Mouse (Mus musculus) liver, postnatal 0 days (tissue): Measurements from ENCODE around the gene Vamp1. TPM values are rescaled to one million over a fixed set of nuclear protein-coding genes. Genes with fewer than 3 reads are reported as not detected.

Experiments used
- ATAC-seq: fragments of 200-750 bp; cut with Nextera tagmentation; 2 replicates; pipeline ENCODE4 v1.8.0; 2017; ENCODE audit warnings: mild to moderate bottlenecking, moderate library complexity
- DNase-seq: peaks from one replicate; pipeline ENCODE4 v3.0.0-alpha.2; 2016
- H3K27ac ChIP-seq: fragments of 300-500 bp; sonication (generic); 2 replicates; pipeline ENCODE4 v1.5.1; 2014; ENCODE audit warnings: antibody characterized with exemption, moderate library complexity, mild to moderate bottlenecking, low read depth
- H3K27me3 ChIP-seq: fragments of 300-500 bp; sonication (generic); 2 replicates; pipeline ENCODE4 v1.6.1; 2014; ENCODE audit warnings: low read length, control low read depth, mixed read lengths; ENCODE audit not compliant: insufficient read depth
- H3K36me3 ChIP-seq: fragments of 300-500 bp; sonication (generic); replicated peaks from 2 replicates; pipeline ENCODE4 v1.6.1; 2014; ENCODE audit warnings: mild to moderate bottlenecking, control low read depth, low read length, moderate library complexity, mixed read lengths; ENCODE audit not compliant: insufficient read depth
- H3K4me1 ChIP-seq: fragments of 300-500 bp; sonication (generic); 2 replicates; pipeline ENCODE4 v1.6.1; 2014; ENCODE audit warnings: antibody characterized with exemption, mild to moderate bottlenecking, control low read depth; ENCODE audit not compliant: insufficient read depth
- H3K4me2 ChIP-seq: fragments of 300-500 bp; sonication (generic); 2 replicates; pipeline ENCODE4 v1.6.1; 2014; ENCODE audit warnings: low read depth, mild to moderate bottlenecking, low read length, moderate library complexity, mixed read lengths
- H3K4me3 ChIP-seq: fragments of 300-500 bp; sonication (generic); 2 replicates; pipeline ENCODE4 v1.5.1; 2014; ENCODE audit warnings: low read depth, low read length
- H3K9ac ChIP-seq: fragments of 300-500 bp; sonication (generic); replicated peaks from 2 replicates; pipeline ENCODE4 v1.6.1; 2014; ENCODE audit warnings: mild to moderate bottlenecking, moderate library complexity
- H3K9me3 ChIP-seq: fragments of 300-500 bp; sonication (generic); 2 replicates; pipeline ENCODE4 v1.6.1; 2016; ENCODE audit warnings: mild to moderate bottlenecking, control low read depth, low read length, mixed read lengths
- CTCF ChIP-seq: sonication (generic); IDR thresholded peaks from 2 replicates; pipeline ENCODE4 v1.5.1; 2016; ENCODE audit warnings: antibody characterized with exemption, low read depth
- EP300 ChIP-seq: IDR thresholded peaks from 2 replicates; pipeline ENCODE4 v1.6.1; 2016; ENCODE audit warnings: antibody characterized with exemption, low read depth, mild to moderate bottlenecking
- WGBS: fragments of 180-500 bp; shearing (Covaris S2); extraction: QIAGEN DNeasy Blood & Tissue Kit; methylation state at CpG from one replicate; pipeline ENCODE4 v1.1.7; 2014; ENCODE audit not compliant: insufficient replicate concordance; 5-methylcytosine and 5-hydroxymethylcytosine counted together
- polyA plus RNA-seq: library from polyadenylated mRNA; unstranded; fragments of >200 nt; fragmentation: Nextera tagmentation; extraction: Ambion mirVana; gene quantifications from 2 replicates; pipeline ENCODE4 v1.2.1, GENCODE M21; 2015

Gene Vamp1
- polyA plus RNA-seq, 1 experiment from 2014 or later: 1.4 TPM

DNA sequence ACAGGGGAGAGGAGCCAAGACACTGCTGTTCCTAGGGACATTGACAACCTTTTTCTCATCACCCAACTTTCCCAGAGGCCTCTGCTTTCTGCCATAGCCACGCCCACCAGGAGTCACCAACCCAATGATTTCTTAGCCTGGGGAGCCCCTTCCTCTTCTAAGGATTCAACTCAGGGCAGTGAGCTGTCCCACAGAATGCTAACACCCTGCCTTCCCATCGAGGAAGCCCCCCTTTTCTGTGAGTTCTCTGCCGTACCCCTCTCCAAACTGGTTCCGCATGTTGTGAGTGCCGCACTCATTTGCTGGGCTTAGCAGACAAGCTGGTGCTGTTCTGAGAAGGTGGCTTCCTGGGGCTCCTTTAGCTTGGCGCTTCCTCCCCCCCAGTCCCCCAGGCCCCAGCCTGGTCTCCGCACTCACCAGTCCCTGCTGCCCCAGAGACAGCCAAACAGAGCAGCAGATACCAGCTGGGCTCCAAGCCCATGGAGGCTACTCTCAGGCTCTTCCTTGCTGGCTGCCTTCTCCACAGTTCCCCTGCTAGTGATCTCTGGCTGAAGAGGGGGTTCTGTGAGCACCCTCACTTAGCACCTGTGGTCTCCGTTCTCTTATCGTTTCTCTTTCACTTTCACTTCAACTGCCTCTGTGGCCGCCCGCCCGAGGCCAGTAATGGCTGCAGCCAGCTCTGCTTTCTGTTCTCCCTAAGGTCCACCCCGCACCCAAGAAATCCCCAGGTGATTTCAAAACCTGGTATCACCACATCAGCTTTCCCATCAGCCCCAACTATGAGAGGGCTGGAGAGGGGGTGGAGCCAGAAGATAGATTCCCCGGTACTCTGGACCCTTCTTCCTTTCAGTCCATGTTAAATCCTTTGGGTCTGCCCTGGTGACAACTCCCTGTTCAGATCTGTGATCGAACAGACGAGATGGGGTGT lies 16.0 kb downstream of the Vamp1 start, which contains the start of gene Tapbpl:
Tapbpl (minus strand) TSS at position 744 of the 928 bp plus-strand sequence.
- peak; percentile 71 for DNase-seq
- H3K9ac ChIP-seq: peak within 1 kb of the TSS; percentile 89
- peak; percentile 87 for ATAC-seq

GRCm38 (mm10) chr6:125232045-125232437 lies 16.7 kb downstream of the Vamp1 start:
- Histone ChIP-seq H3K4me2 (peak overlapping the region; percentile 88), H3K4me3 (peak overlapping the region; percentile 80), H3K27me3 (no peaks in the 10 kb centered on the region), H3K4me1 (peaks cover 22% of the 10 kb centered on the region), H3K27ac (peak overlapping the region; percentile 98), H3K9ac (peak overlapping the region; percentile 89), H3K36me3 (peaks cover 13% of the 10 kb centered on the region; the same call in 1 of the 2 replicates), H3K9me3 (no peaks in the 10 kb centered on the region)
- ATAC-seq (peak; percentile 47), DNase-seq (no peak)
- 24% methylated on average over 4 of the region's 4 CpGs for WGBS
- TF ChIP-seq EP300 (no peak), CTCF (no peak)

More for the DNA sequence above, 16.0 kb downstream of the Vamp1 start, which contains the start of gene Tapbpl:
- H3K27ac ChIP-seq: peak within 1 kb of the TSS; percentile 98
- no peaks in the 10 kb centered on the region for H3K27me3 ChIP-seq
- peak within 1 kb of the TSS; percentile 88 for H3K4me2 ChIP-seq
- 1% methylated on average over 16 of the region's 16 CpGs for WGBS
- H3K36me3 ChIP-seq: peaks cover 19% of the 10 kb centered on the region; the same call in 1 of the 2 replicates
- H3K9me3 ChIP-seq: no peaks in the 10 kb centered on the region
- H3K4me3 ChIP-seq: peak within 1 kb of the TSS; percentile 80
- H3K4me1 ChIP-seq: peaks cover 22% of the 10 kb centered on the region
- no peak for TF ChIP-seq EP300
- TF ChIP-seq CTCF: no peak

DNA sequence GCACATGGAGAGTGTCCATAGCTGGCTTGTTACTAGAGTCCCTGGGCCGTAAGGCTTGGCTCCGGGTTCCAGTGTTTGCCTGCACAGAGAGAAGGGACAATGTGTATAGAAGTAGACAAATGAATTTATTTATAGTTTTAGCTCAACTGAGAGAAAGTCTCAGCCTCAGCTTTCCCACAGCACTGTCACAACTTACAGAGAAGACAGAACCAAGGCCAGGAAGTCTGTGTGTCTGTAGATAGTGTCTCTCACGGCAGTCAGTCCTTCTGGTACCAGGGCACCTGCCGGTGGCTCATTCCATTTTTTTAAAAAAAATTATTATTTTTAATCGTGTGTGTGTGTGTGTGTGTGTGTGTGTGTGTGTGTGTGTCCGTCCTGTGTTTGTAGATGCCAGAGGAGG lies 17.2 kb downstream of the Vamp1 start:
- TF ChIP-seq CTCF (no peak), EP300 (no peak)
- Histone ChIP-seq H3K4me1 (peaks cover 22% of the 10 kb centered on the region), H3K4me2 (peak overlapping the region; percentile 88), H3K4me3 (peak overlapping the region; percentile 80; the same call in 1 of the 2 replicates), H3K9me3 (no peaks in the 10 kb centered on the region), H3K27me3 (no peaks in the 10 kb centered on the region), H3K36me3 (peaks cover 12% of the 10 kb centered on the region; the same call in 1 of the 2 replicates), H3K9ac (peak overlapping the region; percentile 89), H3K27ac (peak overlapping the region; percentile 98)
- DNase-seq (no peak), ATAC-seq (no peak)
- WGBS: 37% methylated on average over 6 of the region's 6 CpGs

- no peaks in the 10 kb centered on the region for H3K27me3 ChIP-seq
- H3K36me3 ChIP-seq: peaks cover 7% of the 10 kb centered on the region; the same call in 1 of the 2 replicates
- H3K4me1 ChIP-seq: peaks cover 26% of the 10 kb centered on the region
- ATAC-seq (no peak), DNase-seq (no peak)
- no peak overlapping the region for H3K9ac ChIP-seq
- 54% methylated on average over 7 of the region's 7 CpGs for WGBS
- H3K9me3 ChIP-seq: no peaks in the 10 kb centered on the region
- TF ChIP-seq EP300: no peak
- no peak for TF ChIP-seq CTCF
- H3K4me2 ChIP-seq: no peak overlapping the region; the same call in 1 of the 2 replicates
- H3K27ac ChIP-seq: 0 out of 2 replicates have a peak overlapping the region, but pooled peaks have one; percentile 16
- no peak overlapping the region for H3K4me3 ChIP-seq
These were observed 18.6 kb downstream of the Vamp1 start for GRCm38 (mm10) chr6:125233816-125234519.

GRCm38 (mm10) chr6:125234520-125234828 lies 19.1 kb downstream of the Vamp1 start:
- WGBS: 66% methylated on average over 5 of the region's 5 CpGs
- H3K36me3 ChIP-seq: peaks cover 4% of the 10 kb centered on the region; the same call in 1 of the 2 replicates
- H3K4me3 ChIP-seq: no peak overlapping the region
- no peak overlapping the region for H3K27ac ChIP-seq
- no peak for TF ChIP-seq EP300
- TF ChIP-seq CTCF: no peak
- no peak overlapping the region for H3K9ac ChIP-seq
- no peak for ATAC-seq
- DNase-seq: no peak
- peaks cover 30% of the 10 kb centered on the region for H3K4me1 ChIP-seq
- H3K27me3 ChIP-seq: no peaks in the 10 kb centered on the region
- H3K9me3 ChIP-seq: no peaks in the 10 kb centered on the region
- no peak overlapping the region for H3K4me2 ChIP-seq

GRCm38 (mm10) chr6:125236341-125236740 lies 21.0 kb downstream of the Vamp1 start:
- 61% methylated on average over 6 of the region's 6 CpGs for WGBS
- Histone ChIP-seq H3K36me3 (no peaks in the 10 kb centered on the region), H3K9me3 (no peaks in the 10 kb centered on the region), H3K27ac (no peak overlapping the region), H3K9ac (no peak overlapping the region), H3K4me3 (no peak overlapping the region), H3K4me1 (peaks cover 24% of the 10 kb centered on the region), H3K27me3 (no peaks in the 10 kb centered on the region), H3K4me2 (no peak overlapping the region)
- DNase-seq (no peak), ATAC-seq (no peak)
- TF ChIP-seq EP300 (no peak), CTCF (no peak)
